Mouse (Mus musculus): ENCODE results near the gene Cradd. TPM values are rescaled to one million over a fixed set of nuclear protein-coding genes. Genes with fewer than 3 reads are reported as not detected.

Cradd gene
- polyA plus RNA-seq, 1 experiment from 2014 or later: 14.8 TPM

DNA sequence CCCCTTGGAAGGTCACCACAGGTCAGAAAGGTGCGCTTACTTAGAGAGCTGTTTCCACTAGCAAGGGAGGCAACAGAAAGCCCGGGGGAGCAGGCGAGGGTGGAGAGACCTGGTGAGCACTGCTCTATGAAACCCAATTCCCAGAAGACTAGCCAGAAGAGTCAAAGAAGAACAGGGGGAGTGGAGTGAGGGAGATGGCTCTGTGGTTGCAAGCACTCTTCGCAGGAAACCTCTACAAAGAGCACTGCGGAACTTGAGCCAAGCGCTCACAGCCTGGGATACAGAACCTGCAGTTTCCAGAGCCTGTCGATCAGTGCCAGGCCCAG is 24.2 kb downstream of the Cradd start:
- peaks cover 20% of the 10 kb centered on the region for H3K4me1 ChIP-seq (replicated peaks)
- H3K4me2 ChIP-seq: no peak overlapping the region
- H3K27me3 ChIP-seq: no peaks in the 10 kb centered on the region
- no peaks in the 10 kb centered on the region for H3K36me3 ChIP-seq
- no peak for ATAC-seq (ENCODE audit: low read depth)
- no peak overlapping the region for H3K4me3 ChIP-seq
- WGBS: 87% methylated on average over 7 of the region's 7 CpGs
- H3K27ac ChIP-seq (replicated peaks): no peak overlapping the region
- H3K9ac ChIP-seq: no peak overlapping the region
- H3K9me3 ChIP-seq: no peaks in the 10 kb centered on the region

DNA sequence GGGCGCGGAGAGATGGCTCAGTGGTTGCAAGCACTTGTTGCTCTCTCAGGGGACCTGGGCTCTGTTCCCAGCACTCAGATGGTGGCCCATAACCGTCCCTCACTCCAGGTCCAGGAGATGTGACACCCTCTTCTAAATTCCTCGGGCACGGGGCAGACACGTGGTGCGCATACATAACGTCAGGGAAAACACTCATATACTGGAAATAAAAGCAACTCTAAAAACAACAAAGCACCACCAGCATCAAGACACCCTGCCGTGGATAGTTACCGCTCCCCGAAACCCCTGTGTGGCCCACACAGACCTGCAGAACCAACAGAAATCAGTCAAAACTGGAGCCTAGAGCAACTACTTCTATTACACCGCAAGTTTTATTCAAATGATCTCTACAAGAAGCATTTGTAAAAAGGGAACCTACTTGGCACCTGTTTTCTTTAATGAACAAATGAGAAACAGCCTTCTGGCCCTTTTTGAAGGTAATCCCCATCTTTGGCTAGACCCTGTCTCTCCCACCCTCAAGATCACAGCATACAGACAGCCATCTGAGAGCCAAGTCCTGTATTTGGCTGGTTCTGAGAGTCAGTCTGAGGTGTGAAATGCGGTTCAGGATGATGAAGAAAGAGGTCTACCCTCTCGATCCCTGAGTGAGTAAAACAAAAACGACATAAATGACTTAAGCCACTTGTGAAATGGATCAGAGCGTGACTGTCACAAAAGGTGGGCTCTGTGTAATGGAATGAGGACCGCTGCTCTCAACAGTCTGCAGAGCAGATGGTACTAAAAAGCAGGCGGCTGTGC is 24.7 kb downstream of the Cradd start:
- Histone ChIP-seq H3K27ac (replicated peaks) (no peak overlapping the region), H3K9ac (no peak overlapping the region), H3K9me3 (no peaks in the 10 kb centered on the region), H3K36me3 (no peaks in the 10 kb centered on the region), H3K4me2 (no peak overlapping the region), H3K4me3 (no peak overlapping the region), H3K4me1 (replicated peaks) (peaks cover 20% of the 10 kb centered on the region), H3K27me3 (no peaks in the 10 kb centered on the region)
- ATAC-seq (ENCODE audit: low read depth): no peak
- WGBS: 84% methylated on average over 18 of the region's 18 CpGs

DNA sequence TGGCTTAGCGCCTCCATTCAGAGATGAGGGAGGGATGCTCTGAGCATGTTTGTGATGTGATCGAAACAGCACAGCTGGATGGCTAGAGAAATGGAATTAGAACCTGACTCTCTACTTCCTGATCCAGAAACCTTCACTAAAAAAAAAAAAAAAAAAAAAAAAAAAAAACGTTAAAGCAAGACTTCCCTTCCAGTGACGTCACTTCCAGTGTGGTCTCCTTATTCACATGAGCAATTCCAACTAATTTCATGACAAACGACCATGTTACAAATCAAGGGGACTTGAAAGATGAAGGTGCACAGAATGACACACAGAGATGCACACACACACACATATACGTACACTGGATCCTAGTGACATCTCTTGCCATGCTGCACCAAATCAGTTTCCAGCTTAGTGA is 25.4 kb downstream of the Cradd start:
- no peaks in the 10 kb centered on the region for H3K27me3 ChIP-seq
- H3K4me2 ChIP-seq: no peak overlapping the region
- no peak overlapping the region for H3K4me3 ChIP-seq
- H3K9me3 ChIP-seq: no peaks in the 10 kb centered on the region
- H3K4me1 ChIP-seq (replicated peaks): peaks cover 20% of the 10 kb centered on the region
- H3K36me3 ChIP-seq: no peaks in the 10 kb centered on the region
- no peak overlapping the region for H3K9ac ChIP-seq
- no peak overlapping the region for H3K27ac ChIP-seq (replicated peaks)
- WGBS: 84% methylated on average over 6 of the region's 6 CpGs
- ATAC-seq (ENCODE audit: low read depth): no peak

DNA sequence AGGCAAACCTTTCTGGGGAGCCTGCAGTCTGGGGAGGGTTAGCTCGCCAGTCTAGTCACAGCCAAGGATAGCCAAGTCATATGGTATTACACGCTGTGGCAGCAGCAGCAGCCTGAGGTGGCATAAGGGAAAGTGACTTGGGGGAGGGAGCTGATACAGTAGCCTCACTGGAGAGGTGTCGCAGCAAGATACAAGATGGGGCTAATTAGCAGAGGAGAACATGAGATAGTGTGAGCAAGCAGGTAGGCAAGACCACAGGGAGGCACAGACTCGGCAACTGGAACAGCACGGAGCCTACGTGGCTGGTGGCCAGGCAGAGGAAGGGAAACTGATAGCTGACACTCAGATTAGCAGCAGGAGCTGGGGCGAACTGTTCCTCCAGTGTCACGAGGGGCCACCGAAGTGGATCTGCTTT is 26.2 kb downstream of the Cradd start:
- Histone ChIP-seq H3K9me3 (no peaks in the 10 kb centered on the region), H3K4me1 (replicated peaks) (peaks cover 20% of the 10 kb centered on the region), H3K9ac (no peak overlapping the region), H3K27me3 (no peaks in the 10 kb centered on the region), H3K4me3 (no peak overlapping the region), H3K4me2 (no peak overlapping the region), H3K27ac (replicated peaks) (no peak overlapping the region), H3K36me3 (no peaks in the 10 kb centered on the region)
- 56% methylated on average over 9 of the region's 9 CpGs for WGBS
- ATAC-seq (ENCODE audit: low read depth): no peak; the same call in 1 of the 2 replicates

DNA sequence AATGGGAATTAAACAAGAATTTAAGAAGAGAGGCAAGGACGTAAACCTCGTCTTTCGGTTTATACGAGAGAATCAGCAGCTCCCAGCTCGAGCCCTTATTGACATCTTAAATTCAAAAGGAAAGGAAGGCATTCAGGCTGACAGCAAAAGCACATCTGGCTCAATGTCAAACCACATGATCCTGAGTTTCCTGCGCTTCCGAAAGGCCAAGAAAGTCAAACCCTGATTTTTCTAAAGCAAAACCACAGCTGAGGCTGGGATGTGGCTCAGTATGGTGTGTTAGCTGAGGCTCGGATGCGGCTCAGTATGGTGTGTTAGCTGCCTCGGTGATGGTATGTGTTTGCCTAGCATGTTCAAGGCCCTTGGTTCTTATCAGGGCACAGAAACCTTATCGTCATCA is 26.9 kb downstream of the Cradd start:
- 78% methylated on average over 11 of the region's 11 CpGs for WGBS
- Histone ChIP-seq H3K9ac (no peak overlapping the region), H3K27me3 (no peaks in the 10 kb centered on the region), H3K27ac (replicated peaks) (no peak overlapping the region), H3K4me3 (no peak overlapping the region), H3K36me3 (no peaks in the 10 kb centered on the region), H3K4me2 (no peak overlapping the region), H3K9me3 (no peaks in the 10 kb centered on the region), H3K4me1 (replicated peaks) (peaks cover 20% of the 10 kb centered on the region)
- no peak for ATAC-seq (ENCODE audit: low read depth)

DNA sequence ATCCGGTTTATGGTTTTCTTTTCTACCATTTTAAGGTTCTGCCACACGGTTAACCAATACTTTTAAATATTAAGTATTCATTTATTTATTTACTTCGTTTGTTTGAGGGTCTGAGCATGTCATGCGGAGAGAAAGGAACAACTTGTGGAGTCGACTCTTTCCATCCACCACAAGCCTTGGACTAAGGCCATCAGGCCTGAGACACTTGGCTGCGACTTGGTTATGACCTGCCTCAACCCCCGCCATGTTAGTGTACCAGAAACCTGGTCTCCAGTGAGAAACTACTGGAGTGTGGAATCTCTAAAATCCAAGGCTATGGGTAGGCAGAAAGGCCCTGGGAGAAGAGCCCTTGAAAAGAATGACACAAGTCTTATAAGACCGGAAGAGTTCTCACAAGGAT is 30.7 kb downstream of the Cradd start:
- no peaks in the 10 kb centered on the region for H3K36me3 ChIP-seq
- no peaks in the 10 kb centered on the region for H3K27me3 ChIP-seq
- no peak overlapping the region for H3K4me3 ChIP-seq
- peaks cover 20% of the 10 kb centered on the region for H3K4me1 ChIP-seq (replicated peaks)
- no peak overlapping the region for H3K27ac ChIP-seq (replicated peaks)
- WGBS: 95% methylated on average over 8 of the region's 8 CpGs
- ATAC-seq (ENCODE audit: low read depth): no peak
- no peak overlapping the region for H3K4me2 ChIP-seq
- H3K9ac ChIP-seq: no peak overlapping the region
- H3K9me3 ChIP-seq: no peaks in the 10 kb centered on the region

DNA sequence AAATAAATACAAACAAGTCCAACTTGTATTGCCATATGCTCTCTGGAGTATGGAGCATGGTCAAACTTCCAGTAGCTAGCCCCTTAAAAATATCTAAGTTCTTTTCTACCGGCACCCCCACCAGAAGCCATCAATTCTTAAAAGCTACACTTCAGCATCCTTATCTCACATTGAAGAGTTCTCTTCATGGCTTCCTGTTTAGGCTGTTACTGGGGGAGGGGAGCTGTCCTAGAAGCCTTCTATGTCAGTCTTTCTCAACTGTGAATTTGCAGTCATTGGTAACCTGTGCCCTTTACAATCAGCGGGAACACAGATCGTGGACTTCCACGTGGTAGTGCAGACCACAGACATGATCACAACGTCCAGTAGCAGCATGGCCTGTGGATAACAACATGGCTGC is 31.7 kb downstream of the Cradd start:
- Histone ChIP-seq H3K27ac (replicated peaks) (no peak overlapping the region), H3K4me3 (no peak overlapping the region), H3K4me2 (no peak overlapping the region), H3K9ac (no peak overlapping the region), H3K36me3 (no peaks in the 10 kb centered on the region), H3K9me3 (no peaks in the 10 kb centered on the region), H3K4me1 (replicated peaks) (peaks cover 11% of the 10 kb centered on the region), H3K27me3 (no peaks in the 10 kb centered on the region)
- no peak for ATAC-seq (ENCODE audit: low read depth)
- WGBS: 92% methylated on average over 5 of the region's 5 CpGs

DNA sequence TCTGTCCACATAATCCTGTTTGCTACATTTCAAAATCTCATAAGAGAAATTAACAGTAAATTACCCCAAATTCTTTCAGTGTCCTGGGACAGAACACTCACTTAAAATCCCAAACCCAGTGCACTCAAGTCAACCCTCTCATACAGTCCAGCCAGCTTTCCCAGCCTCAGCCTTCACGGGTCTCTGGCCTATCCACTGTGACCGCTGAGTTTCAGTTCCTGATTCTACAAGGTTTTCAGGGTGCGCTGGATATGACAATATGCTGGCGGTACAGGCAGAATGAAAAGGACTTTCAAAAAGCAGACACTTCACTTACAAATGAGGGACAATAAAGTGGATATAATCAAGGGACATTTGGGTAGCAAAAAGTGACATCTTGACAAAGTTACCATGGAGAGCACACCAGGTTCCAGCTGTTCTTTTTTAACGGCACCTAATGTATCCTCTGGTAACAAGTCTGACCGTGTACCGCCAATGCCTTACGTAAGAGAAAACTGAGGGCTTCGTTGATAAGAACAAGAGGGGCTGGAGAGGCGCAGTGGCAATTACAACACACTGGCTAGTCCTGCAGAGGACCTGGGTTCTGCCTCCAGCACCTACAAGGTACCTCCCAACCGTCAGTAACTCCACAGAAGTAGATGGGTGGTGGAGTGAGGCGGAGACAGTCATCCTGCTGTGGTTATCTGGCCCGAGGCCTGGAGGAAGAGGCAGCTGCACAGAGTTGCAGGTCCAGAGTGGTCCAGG is 32.6 kb downstream of the Cradd start:
- ATAC-seq (ENCODE audit: low read depth): no peak
- Histone ChIP-seq H3K27ac (replicated peaks) (no peak overlapping the region), H3K4me1 (replicated peaks) (peaks cover 2% of the 10 kb centered on the region; the same call in 1 of the 2 replicates), H3K9ac (no peak overlapping the region), H3K27me3 (no peaks in the 10 kb centered on the region), H3K9me3 (no peaks in the 10 kb centered on the region), H3K4me3 (no peak overlapping the region), H3K36me3 (no peaks in the 10 kb centered on the region), H3K4me2 (no peak overlapping the region)
- WGBS: 83% methylated on average over 13 of the region's 13 CpGs

DNA sequence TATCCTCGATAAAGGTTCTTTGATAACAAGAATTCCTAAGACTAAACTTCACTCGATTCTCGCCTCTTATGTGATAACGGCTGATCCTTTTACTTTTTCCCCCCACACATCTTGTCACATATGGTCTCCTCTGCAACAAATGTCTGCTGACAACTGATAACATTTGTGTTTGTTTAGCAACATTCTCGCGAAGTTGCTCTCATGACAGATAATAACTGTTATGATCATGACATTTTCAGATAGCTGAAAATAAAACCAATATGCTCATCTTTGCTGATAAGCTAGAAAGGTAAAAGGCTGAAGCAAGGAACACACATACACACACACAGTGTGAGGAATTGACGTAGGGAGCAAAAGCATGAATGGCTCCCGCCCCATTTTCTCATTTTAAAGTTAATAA is 34.1 kb downstream of the Cradd start:
- Histone ChIP-seq H3K27ac (replicated peaks) (no peak overlapping the region), H3K36me3 (no peaks in the 10 kb centered on the region), H3K4me1 (replicated peaks) (no peaks in the 10 kb centered on the region), H3K9me3 (no peaks in the 10 kb centered on the region), H3K4me2 (no peak overlapping the region), H3K4me3 (no peak overlapping the region), H3K9ac (no peak overlapping the region), H3K27me3 (no peaks in the 10 kb centered on the region)
- ATAC-seq (ENCODE audit: low read depth): no peak
- 93% methylated on average over 8 of the region's 8 CpGs for WGBS

DNA sequence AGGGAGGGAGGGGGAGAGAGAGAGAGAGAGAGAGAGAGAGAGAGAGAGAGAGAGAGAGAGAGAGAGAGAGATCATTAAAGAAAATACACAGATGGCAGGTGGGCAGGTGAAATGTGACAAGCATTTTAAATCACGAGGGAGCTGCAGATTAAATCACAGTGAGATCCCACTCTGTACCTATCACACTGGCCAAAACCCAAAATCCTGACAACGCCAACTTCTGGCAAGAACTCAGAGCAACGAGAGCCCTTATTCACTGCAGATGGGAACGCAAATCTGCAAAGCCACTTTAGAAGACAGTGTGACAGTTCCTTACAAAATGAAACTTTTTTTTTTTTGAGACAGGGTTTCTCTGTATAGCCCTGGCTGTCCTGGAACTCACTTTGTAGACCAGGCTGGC is 35.7 kb downstream of the Cradd start:
- ATAC-seq (ENCODE audit: low read depth): no peak
- WGBS: 77% methylated on average over 4 of the region's 4 CpGs

DNA sequence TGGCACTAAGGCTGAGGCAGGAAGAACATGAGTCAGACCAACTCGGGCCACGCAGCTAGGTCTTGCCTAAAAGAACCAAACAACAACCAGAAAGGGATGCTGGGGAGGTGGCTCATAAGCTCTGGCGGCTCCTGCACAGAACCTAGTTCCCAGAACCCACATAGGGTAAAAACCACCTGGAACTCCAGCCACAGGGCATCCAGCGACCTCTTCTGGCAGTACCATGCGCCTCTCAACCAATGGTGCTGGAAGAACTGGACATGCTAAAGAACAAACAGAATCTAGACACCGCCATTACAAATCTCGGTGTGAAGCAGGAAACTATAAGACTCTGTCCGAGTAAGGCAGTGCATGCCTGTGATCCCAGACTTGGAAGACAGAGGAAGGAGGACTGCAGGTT is 36.6 kb downstream of the Cradd start:
- H3K4me3 ChIP-seq: no peak overlapping the region
- no peak overlapping the region for H3K27ac ChIP-seq (replicated peaks)
- no peaks in the 10 kb centered on the region for H3K9me3 ChIP-seq
- no peaks in the 10 kb centered on the region for H3K36me3 ChIP-seq
- 90% methylated on average over 8 of the region's 8 CpGs for WGBS
- H3K4me1 ChIP-seq (replicated peaks): no peaks in the 10 kb centered on the region
- no peaks in the 10 kb centered on the region for H3K27me3 ChIP-seq
- H3K9ac ChIP-seq: no peak overlapping the region
- no peak overlapping the region for H3K4me2 ChIP-seq
- no peak for ATAC-seq (ENCODE audit: low read depth)

More for the DNA sequence above, 35.7 kb downstream of the Cradd start:
- H3K4me1 ChIP-seq (replicated peaks): no peaks in the 10 kb centered on the region
- no peaks in the 10 kb centered on the region for H3K36me3 ChIP-seq
- no peak overlapping the region for H3K4me3 ChIP-seq
- H3K27ac ChIP-seq (replicated peaks): no peak overlapping the region
- no peaks in the 10 kb centered on the region for H3K27me3 ChIP-seq
- no peak overlapping the region for H3K4me2 ChIP-seq
- no peaks in the 10 kb centered on the region for H3K9me3 ChIP-seq
- no peak overlapping the region for H3K9ac ChIP-seq

DNA sequence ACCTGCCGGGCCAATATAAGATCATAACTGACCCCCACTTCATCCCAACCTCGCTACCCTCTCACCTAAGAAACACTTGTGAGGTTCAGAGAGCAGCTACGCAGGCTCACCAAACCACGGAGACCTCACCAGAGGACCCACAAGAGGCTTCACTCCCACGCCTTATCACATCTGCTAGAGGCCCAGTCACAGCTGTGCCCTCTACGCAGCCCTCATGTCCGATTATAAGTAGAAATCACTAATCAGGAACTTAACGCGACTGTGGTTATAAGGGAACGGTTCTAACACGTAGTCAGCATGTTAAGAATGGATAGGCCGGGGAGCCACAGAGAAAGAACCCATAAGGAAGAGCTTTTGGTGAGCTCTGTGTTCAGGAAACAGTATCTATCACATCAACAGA is 40.5 kb downstream of the Cradd start:
- H3K27ac ChIP-seq (replicated peaks): no peak overlapping the region
- H3K27me3 ChIP-seq: no peaks in the 10 kb centered on the region
- ATAC-seq (ENCODE audit: low read depth): no peak
- 89% methylated on average over 12 of the region's 12 CpGs for WGBS
- H3K9ac ChIP-seq: no peak overlapping the region
- no peaks in the 10 kb centered on the region for H3K36me3 ChIP-seq
- H3K4me3 ChIP-seq: no peak overlapping the region
- no peaks in the 10 kb centered on the region for H3K9me3 ChIP-seq
- no peaks in the 10 kb centered on the region for H3K4me1 ChIP-seq (replicated peaks)
- no peak overlapping the region for H3K4me2 ChIP-seq

DNA sequence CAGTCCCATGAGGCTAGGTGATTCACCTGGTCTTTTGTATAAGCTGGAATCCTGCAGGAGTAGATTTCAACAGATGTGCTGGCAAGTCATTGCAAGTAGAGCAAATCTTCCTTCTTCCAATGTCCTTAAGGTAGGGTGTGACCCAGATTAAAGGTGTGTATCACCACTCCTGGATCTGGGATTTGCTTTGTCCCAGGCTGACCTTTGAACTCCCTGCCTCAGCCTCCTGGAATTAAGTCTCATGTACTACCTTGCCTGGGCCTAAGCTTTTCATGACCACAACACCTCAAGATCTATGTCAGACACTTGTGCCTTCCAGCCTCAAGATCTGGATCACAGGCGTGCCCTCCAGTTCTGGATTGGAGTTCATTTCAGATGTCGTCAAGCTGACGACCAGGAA is 41.9 kb downstream of the Cradd start:
- no peak for ATAC-seq (ENCODE audit: low read depth)
- Histone ChIP-seq H3K4me2 (no peak overlapping the region), H3K27ac (replicated peaks) (no peak overlapping the region), H3K4me1 (replicated peaks) (no peaks in the 10 kb centered on the region; the same call in 1 of the 2 replicates), H3K9me3 (no peaks in the 10 kb centered on the region), H3K9ac (no peak overlapping the region), H3K4me3 (no peak overlapping the region), H3K36me3 (no peaks in the 10 kb centered on the region), H3K27me3 (no peaks in the 10 kb centered on the region)
- 94% methylated on average over 3 of the region's 3 CpGs for WGBS
